Mouse (Mus musculus) heart, postnatal 14 days (tissue): ENCODE results near the gene Exoc2. TPM values are rescaled to one million over a fixed set of nuclear protein-coding genes. Genes with fewer than 3 reads are reported as not detected.

Source experiments
- DNase-seq, 2 experiments: peaks; one replicate each; pipeline ENCODE4 v3.0.0; 2021 to 2022
- intact Hi-C: fragments of 180-260 bp; cut with DNase I; formaldehyde crosslinking; loops from one replicate; pipeline ENCODE4 v1.15.1; 2025
- total RNA-seq, 2 experiments: library from RNA; stranded (reverse); gene quantifications; 2 replicates each; pipeline ENCODE4 v1.2.3; 2021

Gene Exoc2
- total RNA-seq, 2 experiments from 2014 or later, result 16.4 to 17.3 TPM

DNA sequence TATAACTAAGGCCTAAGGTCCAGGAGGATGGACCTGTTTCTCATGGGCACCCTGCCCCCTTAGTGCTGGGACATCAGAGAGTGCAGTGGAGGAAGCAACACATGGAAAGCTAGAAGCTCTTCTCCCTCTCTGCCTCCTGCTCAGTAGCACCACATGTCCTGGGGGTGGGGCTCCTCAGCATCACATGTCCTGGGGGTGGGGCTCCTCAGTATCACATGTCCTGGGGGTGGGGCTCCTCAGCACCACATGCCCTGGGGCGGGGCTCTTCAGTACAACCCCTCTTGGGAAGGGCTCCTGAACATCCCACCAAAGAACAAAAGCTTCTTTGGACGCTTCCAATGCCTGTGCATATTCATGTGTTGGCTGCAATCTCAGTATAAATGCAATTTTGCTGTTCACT, 186.3 kb downstream of the Exoc2 start:
- intact Hi-C loops, result no loop called here
- no peak for DNase-seq

DNA sequence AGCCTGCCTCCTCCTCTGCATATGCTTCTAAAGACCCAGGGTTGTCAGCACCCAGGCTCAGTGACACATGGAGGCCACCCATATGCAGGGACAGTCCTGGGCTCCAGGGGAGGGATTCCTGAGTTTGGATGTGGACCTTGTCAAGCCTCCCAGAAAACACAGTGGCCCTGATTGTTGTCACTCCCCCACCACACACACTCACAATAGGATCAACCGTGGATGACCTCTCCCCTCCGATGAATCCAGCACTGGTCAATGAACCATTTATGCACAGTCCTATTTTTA, 186.9 kb downstream of the Exoc2 start:
- intact Hi-C loops, result no loop called here

DNA sequence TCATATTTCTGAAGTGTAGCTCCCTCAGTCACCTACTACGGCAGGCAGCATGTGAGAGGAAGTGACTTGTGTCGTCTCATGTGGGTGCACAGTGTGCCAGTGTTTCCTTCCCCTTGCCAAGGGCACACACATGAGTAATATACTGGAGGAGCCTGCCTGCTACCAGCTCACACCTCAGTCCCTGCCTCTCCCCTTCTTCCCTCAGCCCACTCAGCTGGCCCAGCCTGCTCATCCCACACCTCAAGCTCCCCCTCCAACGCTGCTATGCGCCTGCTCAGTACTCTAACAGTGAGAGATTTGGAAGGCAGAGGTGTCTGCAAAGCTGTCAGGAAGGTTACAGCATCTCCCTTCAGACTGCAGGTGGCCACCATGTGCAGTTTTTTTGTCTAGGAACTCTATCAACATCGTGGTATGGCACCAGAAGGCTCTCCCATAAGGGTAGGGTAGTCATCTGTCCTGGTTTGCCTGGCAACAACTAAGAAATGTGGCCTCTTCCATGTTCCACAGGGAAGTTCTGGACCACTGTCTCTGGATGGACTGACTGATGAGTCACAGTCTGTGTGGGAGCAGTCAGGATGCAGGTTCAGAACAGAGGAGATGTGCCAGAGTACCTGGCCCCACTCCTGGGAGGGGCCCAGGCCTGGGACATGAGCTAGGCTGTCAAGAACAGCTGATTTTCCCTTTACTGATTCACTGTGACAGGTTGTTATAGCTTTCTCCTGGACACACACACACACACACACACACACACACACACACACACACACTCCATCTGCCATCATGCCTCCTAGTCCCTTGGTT, 187.5 kb downstream of the Exoc2 start:
- DNase-seq, result no peak
- intact Hi-C loops, result no loop called here

More for the DNA sequence above, 186.9 kb downstream of the Exoc2 start:
- no peak for DNase-seq

DNA sequence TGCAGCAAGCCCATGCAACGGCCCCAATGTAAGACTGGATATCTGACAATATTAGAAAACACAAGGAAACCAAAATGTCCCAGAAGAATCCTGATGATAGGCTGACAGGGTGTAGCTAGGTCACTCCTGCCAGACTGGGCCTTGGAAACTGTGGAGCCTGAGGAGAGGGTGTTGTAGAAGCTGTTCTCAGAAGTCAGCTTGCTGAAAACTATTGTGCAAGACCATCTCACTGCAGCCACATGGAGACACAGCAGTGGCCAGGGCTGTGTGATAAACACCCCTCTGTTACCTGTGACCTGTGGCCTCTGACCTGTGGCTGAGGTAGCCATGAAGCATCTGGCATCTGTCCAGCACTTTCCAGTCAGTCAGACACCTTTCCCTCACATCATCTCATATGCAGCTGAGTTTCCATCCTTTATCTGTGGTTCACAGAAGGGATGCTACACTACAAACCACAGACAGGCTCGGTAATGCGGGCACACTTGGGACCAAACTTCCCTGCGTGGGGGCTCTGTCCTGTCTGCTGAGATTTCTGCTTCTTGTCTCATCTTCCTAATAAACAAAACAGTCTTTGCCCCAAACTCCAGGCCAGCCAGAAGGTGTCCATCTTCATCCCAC, 188.4 kb downstream of the Exoc2 start:
- DNase-seq, result no peak
- intact Hi-C loops, result no loop called here

DNA sequence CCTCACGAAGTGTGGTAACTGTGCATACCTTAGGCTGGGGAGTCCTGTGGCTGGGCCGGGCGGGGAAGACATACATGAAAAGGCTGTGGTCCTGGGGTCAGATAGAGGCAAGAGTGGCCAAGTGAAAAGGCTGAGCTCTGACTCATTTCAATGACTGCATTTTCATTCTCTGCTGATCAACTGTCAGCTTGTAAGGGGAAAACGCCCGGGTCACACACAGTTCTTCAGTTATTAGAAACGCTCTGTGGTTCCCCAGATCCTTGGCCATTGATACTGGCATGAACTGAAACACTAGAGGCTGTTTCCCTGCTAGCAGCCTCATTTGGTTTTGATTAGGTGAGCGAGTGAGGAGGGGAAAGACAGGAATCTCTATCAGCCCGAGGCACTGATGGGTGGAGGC, 191.5 kb downstream of the Exoc2 start:
- no peak for DNase-seq
- intact Hi-C loops, result no loop called here

DNA sequence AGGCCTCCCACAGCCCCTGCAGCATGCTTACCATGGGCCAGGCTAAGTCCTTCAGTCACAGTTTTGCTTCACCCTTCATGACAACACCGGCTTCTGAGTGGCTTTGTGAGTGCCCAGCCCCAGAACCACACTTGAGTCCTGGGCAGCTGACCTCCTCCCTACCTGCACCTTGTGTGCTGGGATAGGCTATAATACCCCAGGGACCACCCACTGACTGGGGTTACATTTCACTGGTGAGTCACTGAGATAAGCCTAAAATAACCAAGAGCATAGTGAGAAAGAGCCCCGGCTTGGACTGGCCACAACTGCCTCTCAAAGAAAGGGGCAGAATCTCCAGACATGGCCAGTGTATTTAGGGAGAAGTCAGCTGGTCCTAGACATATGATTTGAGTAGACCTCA, 192.0 kb downstream of the Exoc2 start:
- no peak for DNase-seq
- intact Hi-C loops, result no loop called here

DNA sequence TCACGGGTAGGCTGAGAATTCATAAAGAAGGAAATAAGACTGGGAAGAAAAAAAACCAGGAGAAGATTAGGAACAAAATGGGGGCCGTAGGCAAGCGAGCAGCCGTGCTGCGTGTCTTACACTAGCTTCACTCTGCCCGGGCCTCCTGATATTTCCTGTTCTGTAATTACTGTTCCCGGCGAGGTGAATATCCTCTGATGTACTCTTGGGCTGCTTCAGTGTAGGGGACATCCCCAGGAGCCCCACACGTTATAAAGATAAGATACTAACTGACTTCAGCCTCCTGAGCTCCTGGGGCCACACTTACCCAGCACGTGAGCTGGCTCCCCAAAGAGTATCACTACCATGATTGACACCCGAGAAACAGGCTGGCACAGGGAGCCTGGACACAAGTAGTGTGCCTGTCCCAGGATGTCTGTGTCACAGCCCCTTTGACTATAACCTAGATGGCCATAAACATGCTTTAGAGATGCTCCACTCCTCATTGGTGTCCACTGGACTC, 196.2 kb downstream of the Exoc2 start:
- no peak for DNase-seq
- intact Hi-C loops, result no loop called here

DNA sequence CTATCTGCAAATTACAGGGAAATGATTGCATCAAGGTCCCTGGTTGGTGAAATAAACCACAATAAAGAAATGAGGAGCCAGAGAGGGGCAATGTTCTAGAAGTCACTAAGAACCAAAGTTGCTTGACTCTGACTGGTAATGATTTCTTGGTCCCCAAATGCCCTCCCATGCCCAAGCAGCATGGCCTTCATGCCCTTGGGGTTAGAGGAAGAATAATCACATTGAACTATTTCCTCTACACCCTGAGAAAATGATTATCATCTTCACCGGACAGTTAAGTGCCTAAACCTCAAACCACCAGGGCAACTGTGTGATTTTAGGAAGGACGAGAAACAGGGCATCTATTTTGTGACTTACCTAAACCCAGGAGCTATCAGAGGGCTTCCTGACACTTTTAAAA, 197.9 kb downstream of the Exoc2 start:
- DNase-seq, result no peak
- intact Hi-C loops, result no loop called here

DNA sequence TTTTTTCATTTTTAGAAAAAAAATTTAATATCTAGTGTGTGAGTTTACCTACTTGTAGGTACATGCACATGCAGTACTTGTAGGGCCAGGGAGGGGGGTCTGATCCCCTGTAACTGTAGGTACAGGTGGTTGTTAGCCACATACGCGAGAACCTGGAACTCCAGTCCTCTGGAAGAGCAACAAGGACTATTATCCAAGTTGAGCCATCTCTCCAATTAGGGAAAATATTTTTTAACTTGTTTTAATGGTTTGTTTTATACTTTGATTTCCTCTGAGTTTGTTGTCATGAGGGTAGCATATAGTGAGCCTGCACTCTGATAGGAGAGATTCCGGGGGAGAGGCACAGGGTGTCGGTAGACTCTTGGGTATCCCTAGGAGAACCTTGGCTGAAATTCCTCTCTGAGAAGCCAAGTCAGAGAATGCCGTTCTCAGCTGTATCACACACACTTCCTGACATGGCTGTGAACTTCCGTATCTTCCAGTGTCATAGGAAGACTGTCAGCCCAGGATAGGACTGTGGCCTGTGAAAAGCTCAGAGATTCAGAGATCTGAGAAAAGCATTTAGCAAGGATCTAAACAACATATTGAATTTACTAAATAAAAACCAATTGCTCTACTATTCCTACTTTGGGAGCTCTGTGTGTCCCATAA, 206.3 kb downstream of the Exoc2 start:
- intact Hi-C loops, result no loop called here
- DNase-seq, result no peak

DNA sequence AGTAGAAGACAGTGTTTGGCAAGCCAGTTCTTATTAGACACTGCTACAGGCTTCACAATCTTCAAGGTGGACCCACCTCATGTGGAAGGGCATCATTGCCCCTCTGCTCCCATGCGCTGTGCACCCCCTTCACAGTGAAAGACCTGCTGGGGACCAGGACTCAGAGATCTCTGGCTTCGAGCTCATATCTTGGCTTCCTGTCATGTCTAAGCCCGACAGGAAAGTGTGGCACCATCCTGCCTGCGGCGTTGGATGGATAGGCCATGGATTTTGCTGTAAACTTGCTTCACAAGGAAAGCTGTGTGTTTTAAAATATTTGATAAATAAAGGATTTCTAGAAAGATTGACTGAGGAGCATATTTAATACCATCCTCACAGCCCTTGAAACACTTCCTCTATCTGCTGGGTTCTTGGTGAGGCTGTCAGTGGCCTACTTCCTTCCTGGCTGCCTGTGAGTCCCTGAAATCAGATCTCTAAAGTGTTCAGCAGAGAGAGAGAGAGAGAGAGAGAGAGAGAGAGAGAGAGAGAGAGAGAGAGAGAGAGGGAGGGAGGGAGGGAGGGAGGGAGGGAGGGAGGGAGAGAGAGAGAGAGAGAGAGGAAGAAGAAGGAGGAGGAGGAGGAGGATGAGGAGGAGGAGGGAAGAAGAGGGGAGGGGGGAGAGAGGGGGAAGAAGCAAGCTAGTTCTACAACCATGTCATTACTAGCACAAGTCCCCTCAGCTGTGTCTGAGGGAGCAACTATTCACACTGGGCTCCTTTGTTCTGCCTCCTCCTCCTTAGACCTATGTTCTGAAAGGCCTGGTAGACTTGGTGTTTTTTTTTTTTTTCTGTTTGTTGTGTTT, 207.0 kb downstream of the Exoc2 start:
- intact Hi-C loops, result no loop called here
- no peak for DNase-seq

DNA sequence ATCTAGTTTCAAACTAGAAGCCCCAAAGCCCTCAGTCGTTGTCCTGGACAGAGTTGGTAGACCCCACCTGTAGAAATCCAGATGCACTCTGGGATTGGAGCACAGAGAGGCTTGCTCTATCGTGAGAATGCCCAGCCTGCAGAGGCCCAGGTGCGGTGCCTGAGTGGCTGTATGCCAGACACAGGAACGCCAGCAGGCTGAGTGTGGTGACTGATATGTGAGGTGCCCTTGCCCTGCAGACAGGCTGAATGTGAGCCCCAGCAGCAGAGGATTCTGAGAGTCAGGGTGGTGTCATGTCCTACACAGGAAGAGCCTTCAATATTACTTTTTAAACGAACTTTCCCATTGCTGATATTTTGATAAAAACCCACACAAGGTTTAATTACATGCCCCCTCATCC, 208.0 kb downstream of the Exoc2 start:
- no peak for DNase-seq
- intact Hi-C loops, result no loop called here

DNA sequence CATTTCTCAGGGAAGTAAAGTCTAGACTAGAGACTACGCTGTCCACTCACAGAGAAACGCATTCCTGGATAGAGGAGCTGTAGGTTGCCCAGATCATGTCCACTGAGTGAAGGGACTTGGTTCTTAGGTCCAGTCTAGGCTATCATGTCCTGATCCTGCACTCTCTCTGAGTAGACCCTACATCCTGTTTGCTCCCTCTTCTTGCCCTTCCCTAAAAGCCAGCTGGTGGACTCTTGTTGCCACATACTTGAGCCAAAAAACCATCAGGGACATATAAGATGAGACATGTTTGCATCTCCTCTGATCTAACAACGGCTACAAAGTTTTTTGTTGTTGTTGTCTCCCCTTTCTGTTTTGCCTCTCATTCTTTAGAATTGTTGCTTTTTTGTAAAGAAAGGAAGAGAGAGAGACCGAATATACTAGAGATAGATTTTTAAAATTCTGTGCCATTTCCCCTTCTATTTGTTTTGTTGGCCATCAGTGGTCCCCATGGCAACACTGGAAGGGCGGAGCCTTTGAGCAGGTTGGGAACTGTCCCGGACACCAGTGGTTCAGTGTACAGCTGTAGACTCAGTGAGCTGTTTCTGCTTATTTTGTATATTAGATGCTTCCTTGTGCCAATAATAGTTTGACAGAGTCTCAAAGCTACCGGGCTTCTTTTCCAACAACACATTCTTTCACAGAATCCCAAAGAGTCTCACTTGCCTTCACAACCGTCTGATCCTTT, 209.7 kb downstream of the Exoc2 start:
- intact Hi-C loops, result no loop called here
- peak; percentile 35 to 47 for DNase-seq

Other genes starting within 250 kb of the Exoc2 start
- 1 to 10 TPM in 1 of 2 experiments, under 1 TPM in 1; 0.88 to 1.4 TPM for gene Irf4, start 224.9 kb downstream of the Exoc2 start, total RNA-seq
- gene Hus1b, start 26.3 kb downstream of the Exoc2 start, total RNA-seq, result under 1 TPM in 1 of 2 experiments, not detected in 1; 0.20 TPM
- not detected for gene Gm5447, start 111 bp upstream of the Exoc2 start, total RNA-seq